Mouse (Mus musculus) heart, embryonic 15.5 days (tissue): ENCODE data around the gene Arntl. TPM values are rescaled to one million over a fixed set of nuclear protein-coding genes. Genes with fewer than 3 reads are reported as not detected.
"Not testable (repeated sequence)": the region's sequence is repeated elsewhere in the genome, so short reads cannot be mapped to it uniquely, and the experiment has no call there.

Experiments used
- ATAC-seq: fragments of 200-750 bp; cut with Nextera tagmentation; replicated peaks from 2 replicates; pipeline ENCODE4 v1.8.0; 2017; ENCODE audit warnings: low read depth, moderate TSS enrichment; ENCODE audit not compliant: insufficient number of reproducible peaks, insufficient read depth, low FRiP score
- H3K27ac ChIP-seq: fragments of 300-500 bp; sonication (generic); 2 replicates; pipeline ENCODE4 v1.5.1; 2015; ENCODE audit warnings: mild to moderate bottlenecking, inconsistent platforms
- H3K27me3 ChIP-seq: fragments of 300-500 bp; sonication (generic); 2 replicates; pipeline ENCODE4 v1.6.1; 2015; ENCODE audit warnings: inconsistent platforms
- H3K36me3 ChIP-seq: fragments of 300-500 bp; sonication (generic); 2 replicates; pipeline ENCODE4 v1.6.1; 2015; ENCODE audit warnings: mild to moderate bottlenecking, inconsistent platforms
- H3K4me1 ChIP-seq: fragments of 300-500 bp; sonication (generic); replicated peaks from 2 replicates; pipeline ENCODE4 v1.6.1; 2015; ENCODE audit warnings: inconsistent platforms
- H3K4me2 ChIP-seq: fragments of 300-500 bp; sonication (generic); 2 replicates; pipeline ENCODE4 v1.6.1; 2015; ENCODE audit warnings: inconsistent platforms, mild to moderate bottlenecking, moderate library complexity
- H3K4me3 ChIP-seq: fragments of 300-500 bp; sonication (generic); 2 replicates; pipeline ENCODE4 v1.5.1; 2015; ENCODE audit warnings: mild to moderate bottlenecking, inconsistent platforms
- H3K9ac ChIP-seq: fragments of 300-500 bp; sonication (generic); 2 replicates; pipeline ENCODE4 v1.6.1; 2015; ENCODE audit warnings: mild to moderate bottlenecking, inconsistent platforms
- H3K9me3 ChIP-seq: fragments of 300-500 bp; sonication (generic); replicated peaks from 2 replicates; pipeline ENCODE4 v1.6.1; 2016; ENCODE audit warnings: inconsistent platforms
- WGBS: fragments of 180-500 bp; shearing (Covaris S2); methylation state at CpG from one replicate; pipeline ENCODE4 v1.1.7; 2015; ENCODE audit warnings: mixed read lengths; 5-methylcytosine and 5-hydroxymethylcytosine counted together
- polyA plus RNA-seq: library from polyadenylated mRNA; unstranded; fragments of >200 nt; fragmentation: Nextera tagmentation; extraction: Ambion mirVana; gene quantifications from 2 replicates; pipeline ENCODE4 v1.2.1, GENCODE M21; 2015

Gene Arntl
- polyA plus RNA-seq, 1 experiment from 2014 or later: 8.5 TPM

GRCm38 (mm10) chr7:113253777-113254405, 46.6 kb downstream of the Arntl start:
- no peak overlapping the region for H3K27ac ChIP-seq
- H3K4me2 ChIP-seq: no peak overlapping the region
- peaks cover 56% of the 10 kb centered on the region for H3K4me1 ChIP-seq
- no peak overlapping the region for H3K9ac ChIP-seq
- H3K4me3 ChIP-seq: no peak overlapping the region
- ATAC-seq: no peak
- 90% methylated on average over 7 of the region's 7 CpGs for WGBS
- no peaks in the 10 kb centered on the region for H3K27me3 ChIP-seq
- no peaks in the 10 kb centered on the region for H3K9me3 ChIP-seq
- H3K36me3 ChIP-seq: no peaks in the 10 kb centered on the region

GRCm38 (mm10) chr7:113256046-113256445, 48.8 kb downstream of the Arntl start:
- peak overlapping the region; percentile 47; the same call in 1 of the 2 replicates for H3K27ac ChIP-seq
- WGBS: 54% methylated on average over 4 of the region's 4 CpGs
- H3K9ac ChIP-seq: no peak overlapping the region
- peaks cover 51% of the 10 kb centered on the region for H3K4me1 ChIP-seq
- no peak overlapping the region for H3K4me2 ChIP-seq
- H3K36me3 ChIP-seq: no peaks in the 10 kb centered on the region
- ATAC-seq: no peak
- H3K27me3 ChIP-seq: no peaks in the 10 kb centered on the region
- no peak overlapping the region for H3K4me3 ChIP-seq
- no peaks in the 10 kb centered on the region for H3K9me3 ChIP-seq

- Histone ChIP-seq H3K9me3 (no peaks in the 10 kb centered on the region), H3K27me3 (no peaks in the 10 kb centered on the region), H3K27ac (no peak overlapping the region), H3K4me3 (no peak overlapping the region), H3K4me1 (peaks cover 45% of the 10 kb centered on the region), H3K36me3 (no peaks in the 10 kb centered on the region), H3K9ac (no peak overlapping the region), H3K4me2 (no peak overlapping the region)
- no peak for ATAC-seq
- WGBS: 69% methylated on average over 4 of the region's 4 CpGs
Measured at GRCm38 (mm10) chr7:113258430-113258829, 51.2 kb downstream of the Arntl start.

GRCm38 (mm10) chr7:113260321-113261167, 53.3 kb downstream of the Arntl start:
- no peaks in the 10 kb centered on the region for H3K36me3 ChIP-seq
- H3K4me3 ChIP-seq: no peak overlapping the region
- H3K9me3 ChIP-seq: no peaks in the 10 kb centered on the region
- 71% methylated on average over 21 of the region's 21 CpGs for WGBS
- no peak overlapping the region for H3K4me2 ChIP-seq
- ATAC-seq: no peak
- no peak overlapping the region for H3K27ac ChIP-seq
- no peak overlapping the region for H3K9ac ChIP-seq
- no peaks in the 10 kb centered on the region for H3K27me3 ChIP-seq
- H3K4me1 ChIP-seq: peaks cover 33% of the 10 kb centered on the region

- no peak overlapping the region for H3K4me2 ChIP-seq
- no peak for ATAC-seq
- H3K4me3 ChIP-seq: no peak overlapping the region
- H3K9me3 ChIP-seq: no peaks in the 10 kb centered on the region
- no peak overlapping the region for H3K27ac ChIP-seq
- H3K9ac ChIP-seq: no peak overlapping the region
- H3K36me3 ChIP-seq: no peaks in the 10 kb centered on the region
- WGBS: 70% methylated on average over 3 of the region's 3 CpGs
- H3K27me3 ChIP-seq: no peaks in the 10 kb centered on the region
- peaks cover 28% of the 10 kb centered on the region for H3K4me1 ChIP-seq
Measured at GRCm38 (mm10) chr7:113261690-113262089, 54.4 kb downstream of the Arntl start.

- H3K4me3 ChIP-seq, H3K27ac ChIP-seq, H3K4me2 ChIP-seq, H3K27me3 ChIP-seq, H3K9me3 ChIP-seq, H3K9ac ChIP-seq, H3K36me3 ChIP-seq, ATAC-seq: not testable (repeated sequence)
- peaks cover 28% of the 10 kb centered on the region for H3K4me1 ChIP-seq
- 51% methylated on average over 14 of the region's 14 CpGs for WGBS
Measured at GRCm38 (mm10) chr7:113262510-113263467, 55.5 kb downstream of the Arntl start.

- Histone ChIP-seq H3K4me2 (no peak overlapping the region), H3K4me1 (peaks cover 28% of the 10 kb centered on the region), H3K27me3 (no peaks in the 10 kb centered on the region), H3K9ac (no peak overlapping the region), H3K27ac (no peak overlapping the region), H3K4me3 (no peak overlapping the region), H3K36me3 (no peaks in the 10 kb centered on the region), H3K9me3 (no peaks in the 10 kb centered on the region)
- 83% methylated on average over 1 of the region's 1 CpGs for WGBS
- no peak for ATAC-seq
Measured at GRCm38 (mm10) chr7:113263990-113264389, 56.7 kb downstream of the Arntl start.

- H3K9me3 ChIP-seq: no peaks in the 10 kb centered on the region
- H3K9ac ChIP-seq: no peak overlapping the region
- no peaks in the 10 kb centered on the region for H3K36me3 ChIP-seq
- 72% methylated on average over 9 of the region's 9 CpGs for WGBS
- H3K4me3 ChIP-seq: no peak overlapping the region
- no peak overlapping the region for H3K27ac ChIP-seq
- peaks cover 15% of the 10 kb centered on the region for H3K4me1 ChIP-seq
- H3K27me3 ChIP-seq: no peaks in the 10 kb centered on the region
- ATAC-seq: no peak
- H3K4me2 ChIP-seq: no peak overlapping the region
Measured at GRCm38 (mm10) chr7:113268287-113268686, 61.0 kb downstream of the Arntl start.

GRCm38 (mm10) chr7:113269081-113269480, 61.8 kb downstream of the Arntl start:
- no peaks in the 10 kb centered on the region for H3K36me3 ChIP-seq
- ATAC-seq: no peak
- H3K9me3 ChIP-seq: no peaks in the 10 kb centered on the region
- H3K27me3 ChIP-seq: no peaks in the 10 kb centered on the region
- no peak overlapping the region for H3K27ac ChIP-seq
- H3K9ac ChIP-seq: no peak overlapping the region
- peaks cover 18% of the 10 kb centered on the region for H3K4me1 ChIP-seq
- no peak overlapping the region for H3K4me2 ChIP-seq
- H3K4me3 ChIP-seq: no peak overlapping the region

GRCm38 (mm10) chr7:113269921-113270320, 62.7 kb downstream of the Arntl start:
- H3K9ac ChIP-seq: no peak overlapping the region
- H3K4me3 ChIP-seq: no peak overlapping the region
- no peak for ATAC-seq
- no peak overlapping the region for H3K27ac ChIP-seq
- no peaks in the 10 kb centered on the region for H3K36me3 ChIP-seq
- 61% methylated on average over 3 of the region's 3 CpGs for WGBS
- no peak overlapping the region for H3K4me2 ChIP-seq
- peaks cover 18% of the 10 kb centered on the region for H3K4me1 ChIP-seq
- no peaks in the 10 kb centered on the region for H3K27me3 ChIP-seq
- no peaks in the 10 kb centered on the region for H3K9me3 ChIP-seq

- Histone ChIP-seq H3K4me2 (no peak overlapping the region), H3K4me1 (peaks cover 18% of the 10 kb centered on the region), H3K27me3 (no peaks in the 10 kb centered on the region), H3K9ac (no peak overlapping the region), H3K9me3 (no peaks in the 10 kb centered on the region), H3K27ac (no peak overlapping the region), H3K4me3 (no peak overlapping the region), H3K36me3 (no peaks in the 10 kb centered on the region)
- 60% methylated on average over 10 of the region's 10 CpGs for WGBS
- no peak for ATAC-seq
Measured at GRCm38 (mm10) chr7:113270551-113270950, 63.3 kb downstream of the Arntl start.
